Mouse (Mus musculus): ENCODE results near the gene Lrrc51.

DNA sequence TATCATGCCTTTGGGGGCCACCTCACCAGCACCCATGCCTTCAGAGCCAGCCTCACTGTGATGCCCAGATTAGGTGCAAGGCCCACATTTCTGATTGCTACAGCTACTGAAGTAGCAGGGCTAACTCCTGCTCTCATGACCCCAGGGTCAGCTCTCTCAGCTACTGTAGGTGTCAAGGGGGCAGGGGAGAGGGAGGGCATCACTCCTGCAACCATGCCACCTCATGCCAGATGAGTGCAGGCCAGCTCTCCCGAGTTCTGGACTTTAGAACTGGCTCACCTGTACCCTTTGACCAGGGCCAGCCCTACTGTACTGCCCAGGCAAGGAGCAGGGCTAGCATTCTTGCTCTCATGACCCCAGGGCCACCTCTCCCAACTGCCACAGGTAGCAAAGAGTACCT lies 49.0 kb upstream of the Lrrc51 start:
- TF ChIP-seq CTCF (IDR thresholded peaks at IDR 0.05; ENCODE audit: low read depth): no peak
- TF ChIP-seq EP300 (IDR thresholded peaks at IDR 0.05; ENCODE audit: low read depth): no peak

Measured in heart, postnatal 0 days (tissue).